Mouse (Mus musculus): ENCODE measurements at regions not wholly inside any gene's neighbourhood (a gene's known extent, or its start where the extent isn't known, plus 50 kb on each side); places are given as distances from the start of the nearest gene placed in this dataset.

DNA sequence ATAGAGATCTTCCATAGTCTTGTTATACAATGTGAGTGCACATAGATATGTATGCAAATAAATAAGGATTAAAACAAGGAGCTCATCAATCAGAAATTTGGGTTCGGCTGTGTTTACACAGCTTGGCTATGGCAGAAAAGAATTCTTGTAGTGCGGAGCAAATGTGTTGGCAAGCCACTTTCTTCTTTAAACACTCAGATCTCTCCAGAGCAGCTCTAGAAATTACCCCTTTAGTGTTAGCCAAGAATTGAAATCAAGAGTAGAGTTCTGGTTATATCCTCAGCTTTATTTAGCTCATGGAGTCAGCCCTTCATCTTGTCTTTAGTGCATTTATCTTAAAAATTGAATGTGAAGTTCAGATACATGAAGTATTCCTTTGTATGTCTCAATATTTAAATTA is 164.5 kb upstream of the Fam84a start:
- no peaks in the 10 kb centered on the region for H3K4me1 ChIP-seq (ENCODE audit: control insufficient read depth, insufficient read depth, low read length)
- no peak overlapping the region for H3K27ac ChIP-seq (ENCODE audit: control insufficient read depth, insufficient read depth, low read depth, low read length)
- no peaks in the 10 kb centered on the region for H3K27me3 ChIP-seq (ENCODE audit: control insufficient read depth, insufficient read depth, low read length)
- no peak overlapping the region for H3K4me3 ChIP-seq (ENCODE audit: control insufficient read depth, low read depth, low read length)
- TF ChIP-seq POLR2A (IDR thresholded peaks at IDR 0.05; ENCODE audit: control insufficient read depth, low read depth, low read length), result no peak
- no peak for TF ChIP-seq CTCF (IDR thresholded peaks at IDR 0.05; ENCODE audit: control insufficient read depth, insufficient read depth, insufficient replicate concordance, low read depth, low read length)
- H3K36me3 ChIP-seq (ENCODE audit: control insufficient read depth, insufficient read depth, low read length), result no peaks in the 10 kb centered on the region

DNA sequence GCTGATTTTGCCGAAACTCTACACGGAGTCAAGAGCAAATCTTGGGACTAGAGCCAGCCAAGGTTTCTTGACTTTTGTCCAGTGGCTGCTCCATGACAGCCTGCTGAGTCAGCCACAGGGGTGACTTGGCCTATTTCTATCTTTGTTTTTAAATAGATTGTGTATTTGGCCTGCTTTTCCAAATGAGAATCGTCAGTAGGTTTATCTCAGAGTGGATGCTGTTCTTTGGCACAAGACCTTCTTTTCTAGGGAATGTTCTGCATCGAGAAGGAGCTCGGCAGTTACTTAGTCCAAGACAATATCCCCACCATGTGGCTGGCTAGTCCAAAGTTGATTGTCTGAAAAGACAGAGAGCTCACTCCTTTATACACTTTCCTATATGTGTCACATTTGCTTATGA is 163.9 kb upstream of the Fam84a start:
- TF ChIP-seq CTCF (IDR thresholded peaks at IDR 0.05; ENCODE audit: control insufficient read depth, insufficient read depth, insufficient replicate concordance, low read depth, low read length) (no peak), POLR2A (IDR thresholded peaks at IDR 0.05; ENCODE audit: control insufficient read depth, low read depth, low read length) (no peak)
- Histone ChIP-seq H3K27me3 (ENCODE audit: control insufficient read depth, insufficient read depth, low read length) (no peaks in the 10 kb centered on the region), H3K4me3 (ENCODE audit: control insufficient read depth, low read depth, low read length) (no peak overlapping the region), H3K27ac (ENCODE audit: control insufficient read depth, insufficient read depth, low read depth, low read length) (no peak overlapping the region), H3K4me1 (ENCODE audit: control insufficient read depth, insufficient read depth, low read length) (no peaks in the 10 kb centered on the region), H3K36me3 (ENCODE audit: control insufficient read depth, insufficient read depth, low read length) (no peaks in the 10 kb centered on the region)

DNA sequence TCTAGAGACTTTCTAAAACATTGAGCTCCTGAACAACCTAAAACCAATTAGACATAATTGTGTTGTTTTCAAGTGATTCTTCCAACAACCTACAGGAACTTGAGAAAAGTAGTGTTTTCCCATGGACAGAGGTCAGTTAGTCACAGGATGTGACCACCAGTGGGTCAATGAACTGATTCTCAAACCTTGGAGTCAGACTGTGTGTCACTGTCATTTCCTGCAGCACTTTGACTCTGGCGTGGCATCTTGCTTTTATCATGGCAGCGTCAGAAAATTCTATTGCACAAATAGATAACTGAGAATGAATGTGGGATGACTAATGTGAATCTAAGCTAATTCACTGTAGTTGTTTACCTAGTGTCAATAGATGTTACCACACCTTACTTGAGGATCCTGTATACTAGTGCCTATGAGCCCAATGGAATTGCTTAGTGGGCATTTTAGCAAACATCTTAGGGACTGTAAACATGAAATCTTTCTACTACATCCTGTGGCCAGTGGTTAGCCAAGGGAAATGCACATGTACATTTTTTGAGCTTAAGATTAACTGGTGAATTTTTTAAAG is 150.6 kb upstream of the Fam84a start:
- Histone ChIP-seq H3K4me1 (ENCODE audit: control insufficient read depth, insufficient read depth, low read length) (no peaks in the 10 kb centered on the region), H3K27ac (ENCODE audit: control insufficient read depth, insufficient read depth, low read depth, low read length) (no peak overlapping the region), H3K36me3 (ENCODE audit: control insufficient read depth, insufficient read depth, low read length) (no peaks in the 10 kb centered on the region), H3K27me3 (ENCODE audit: control insufficient read depth, insufficient read depth, low read length) (no peaks in the 10 kb centered on the region), H3K4me3 (ENCODE audit: control insufficient read depth, low read depth, low read length) (no peak overlapping the region)
- TF ChIP-seq CTCF (IDR thresholded peaks at IDR 0.05; ENCODE audit: control insufficient read depth, insufficient read depth, insufficient replicate concordance, low read depth, low read length) (no peak), POLR2A (IDR thresholded peaks at IDR 0.05; ENCODE audit: control insufficient read depth, low read depth, low read length) (no peak)

DNA sequence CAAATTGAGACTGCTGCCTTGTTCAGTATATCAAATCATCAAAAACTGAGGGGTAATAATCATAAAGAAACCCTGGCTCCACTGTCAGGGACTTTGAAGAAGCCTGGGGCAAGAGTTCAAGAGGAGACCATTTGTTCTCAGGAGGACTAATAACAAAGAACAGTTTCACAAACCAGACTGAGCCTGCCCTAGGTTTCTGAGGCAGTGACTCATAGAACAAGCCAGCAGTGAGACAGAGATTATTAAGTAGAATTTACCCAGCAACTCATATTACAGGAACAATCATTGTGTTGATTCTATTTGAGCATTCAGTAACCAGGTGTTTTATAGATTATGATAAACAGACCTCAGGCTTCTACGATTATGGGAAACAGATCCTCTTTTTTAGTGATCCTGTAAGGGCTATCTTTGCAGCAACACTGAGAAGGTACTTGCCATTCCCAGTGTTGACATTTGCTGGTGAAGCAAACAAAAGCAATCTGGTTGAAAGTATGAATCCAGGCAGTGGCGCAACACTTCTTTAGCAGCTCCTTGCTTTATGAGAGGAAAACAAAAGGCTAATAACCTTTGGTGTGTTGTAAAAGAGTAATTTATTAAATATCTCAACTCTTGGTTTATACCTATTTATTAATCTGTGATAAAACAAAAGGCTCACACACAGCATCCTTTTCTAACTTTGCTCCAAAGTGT is 150.0 kb upstream of the Fam84a start:
- no peak overlapping the region for H3K27ac ChIP-seq (ENCODE audit: control insufficient read depth, insufficient read depth, low read depth, low read length)

DNA sequence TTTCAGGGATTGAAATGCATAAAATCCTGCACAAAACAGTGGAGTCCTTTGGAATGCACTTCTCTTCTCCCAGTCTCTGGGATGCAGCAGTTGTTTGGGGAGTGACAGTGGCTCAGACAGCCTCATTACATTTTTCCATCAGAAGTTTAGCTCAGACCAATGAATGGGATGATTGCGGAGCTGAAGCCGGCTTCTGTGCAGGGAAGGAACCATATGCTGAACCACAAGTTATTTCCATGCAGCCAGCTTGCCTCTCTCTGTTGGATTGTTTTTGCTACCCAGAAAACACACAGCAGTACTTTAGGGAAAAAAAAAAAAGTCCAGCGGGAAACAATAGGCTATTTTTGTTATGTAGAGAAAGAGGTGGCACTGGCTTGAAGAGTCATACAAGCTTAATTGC is 140.2 kb upstream of the Fam84a start:
- Histone ChIP-seq H3K36me3 (ENCODE audit: control insufficient read depth, insufficient read depth, low read length) (no peaks in the 10 kb centered on the region), H3K4me3 (ENCODE audit: control insufficient read depth, low read depth, low read length) (no peak overlapping the region), H3K27me3 (ENCODE audit: control insufficient read depth, insufficient read depth, low read length) (no peaks in the 10 kb centered on the region), H3K27ac (ENCODE audit: control insufficient read depth, insufficient read depth, low read depth, low read length) (no peak overlapping the region), H3K4me1 (ENCODE audit: control insufficient read depth, insufficient read depth, low read length) (no peaks in the 10 kb centered on the region)
- no peak for TF ChIP-seq POLR2A (IDR thresholded peaks at IDR 0.05; ENCODE audit: control insufficient read depth, low read depth, low read length)
- no peak for TF ChIP-seq CTCF (IDR thresholded peaks at IDR 0.05; ENCODE audit: control insufficient read depth, insufficient read depth, insufficient replicate concordance, low read depth, low read length)

More for the DNA sequence above, 150.0 kb upstream of the Fam84a start:
- no peak for TF ChIP-seq POLR2A (IDR thresholded peaks at IDR 0.05; ENCODE audit: control insufficient read depth, low read depth, low read length)
- no peak for TF ChIP-seq CTCF (IDR thresholded peaks at IDR 0.05; ENCODE audit: control insufficient read depth, insufficient read depth, insufficient replicate concordance, low read depth, low read length)
- no peaks in the 10 kb centered on the region for H3K36me3 ChIP-seq (ENCODE audit: control insufficient read depth, insufficient read depth, low read length)
- H3K4me1 ChIP-seq (ENCODE audit: control insufficient read depth, insufficient read depth, low read length), result no peaks in the 10 kb centered on the region
- H3K27me3 ChIP-seq (ENCODE audit: control insufficient read depth, insufficient read depth, low read length), result no peaks in the 10 kb centered on the region
- no peak overlapping the region for H3K4me3 ChIP-seq (ENCODE audit: control insufficient read depth, low read depth, low read length)

DNA sequence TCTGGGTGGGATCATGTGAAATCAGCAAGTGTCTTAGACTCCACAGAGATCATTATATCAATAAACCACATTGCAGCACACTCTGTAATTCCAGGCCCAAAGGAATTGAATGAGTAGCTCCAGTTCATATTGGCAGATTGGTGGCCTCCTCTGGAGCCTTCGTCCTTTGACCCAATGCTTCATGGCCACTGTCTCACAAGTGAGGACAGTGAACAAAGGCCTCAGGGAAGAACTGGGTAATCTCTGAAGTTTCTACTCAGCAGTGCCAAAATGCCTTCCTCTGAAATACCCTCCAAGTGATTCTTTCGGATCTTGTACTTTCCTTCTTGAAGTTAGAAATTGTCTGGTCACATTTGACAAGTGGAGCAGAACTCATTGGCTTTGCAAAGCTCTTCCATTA is 135.8 kb upstream of the Fam84a start:
- TF ChIP-seq POLR2A (IDR thresholded peaks at IDR 0.05; ENCODE audit: control insufficient read depth, low read depth, low read length) (no peak), CTCF (IDR thresholded peaks at IDR 0.05; ENCODE audit: control insufficient read depth, insufficient read depth, insufficient replicate concordance, low read depth, low read length) (no peak)
- Histone ChIP-seq H3K27ac (ENCODE audit: control insufficient read depth, insufficient read depth, low read depth, low read length) (no peak overlapping the region), H3K36me3 (ENCODE audit: control insufficient read depth, insufficient read depth, low read length) (no peaks in the 10 kb centered on the region), H3K27me3 (ENCODE audit: control insufficient read depth, insufficient read depth, low read length) (no peaks in the 10 kb centered on the region), H3K4me1 (ENCODE audit: control insufficient read depth, insufficient read depth, low read length) (no peaks in the 10 kb centered on the region), H3K4me3 (ENCODE audit: control insufficient read depth, low read depth, low read length) (no peak overlapping the region)

DNA sequence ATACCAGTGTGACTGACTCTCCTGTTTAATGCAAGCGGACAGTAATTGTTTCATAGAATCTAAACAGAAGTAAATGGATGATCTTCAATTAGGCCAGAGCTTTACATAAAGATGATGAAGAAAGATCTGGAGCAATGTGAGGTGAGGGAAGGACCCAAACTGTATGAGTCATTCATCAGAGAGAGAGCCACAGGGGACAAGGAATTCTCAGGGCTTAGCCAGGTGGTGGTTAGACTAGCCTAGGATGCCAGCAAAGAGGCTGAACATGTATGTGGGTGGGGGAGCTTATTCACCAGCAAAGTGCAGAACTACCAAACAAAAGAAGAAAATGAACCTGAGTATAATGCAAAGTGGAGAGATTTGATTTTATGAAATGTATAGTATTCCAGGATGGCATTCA is 134.8 kb upstream of the Fam84a start:
- Histone ChIP-seq H3K4me1 (ENCODE audit: control insufficient read depth, insufficient read depth, low read length) (no peaks in the 10 kb centered on the region), H3K4me3 (ENCODE audit: control insufficient read depth, low read depth, low read length) (no peak overlapping the region), H3K36me3 (ENCODE audit: control insufficient read depth, insufficient read depth, low read length) (no peaks in the 10 kb centered on the region), H3K27me3 (ENCODE audit: control insufficient read depth, insufficient read depth, low read length) (no peaks in the 10 kb centered on the region), H3K27ac (ENCODE audit: control insufficient read depth, insufficient read depth, low read depth, low read length) (no peak overlapping the region)
- TF ChIP-seq CTCF (IDR thresholded peaks at IDR 0.05; ENCODE audit: control insufficient read depth, insufficient read depth, insufficient replicate concordance, low read depth, low read length), result no peak
- no peak for TF ChIP-seq POLR2A (IDR thresholded peaks at IDR 0.05; ENCODE audit: control insufficient read depth, low read depth, low read length)

All from testis, adult 2 months (tissue).